Mouse (Mus musculus): ENCODE measurements around the gene Bhlha15.

- TF ChIP-seq FLI1 (IDR thresholded peaks at IDR 0.05; ENCODE audit: low read length) (no peak), GATA1 (IDR thresholded peaks at IDR 0.05; ENCODE audit: borderline replicate concordance, low read length) (no peak)
Observed at GRCm38 (mm10) chr5:144231410-144231809, 41.3 kb downstream of the Bhlha15 start.

Measured in megakaryocyte, embryonic 14.5 days (primary cell).